Mouse (Mus musculus) left cerebral cortex, adult 2 months (tissue): Measurements from ENCODE around the gene Mup14. TPM values are rescaled to one million over a fixed set of nuclear protein-coding genes. Genes with fewer than 3 reads are reported as not detected.
"Not testable (repeated sequence)": the region's sequence is repeated elsewhere in the genome, so short reads cannot be mapped to it uniquely, and the experiment has no call there.

Experiments used
- DNase-seq, 2 experiments: peaks; one replicate each; pipeline ENCODE4 v3.0.0; 2021 to 2022; ENCODE audit warnings: low spot score in 2 of 2, mixed read lengths in 1 of 2; ENCODE audit errors: extremely low spot score in 1 of 2
- H3K27ac ChIP-seq: fragments of 200-600 bp; 2 replicates; pipeline ENCODE4 v1.8.1; 2022
- H3K4me3 ChIP-seq: fragments of 200-600 bp; 2 replicates; pipeline ENCODE4 v1.8.1; 2022
- intact Hi-C: fragments of 180-260 bp; cut with DNase I; formaldehyde crosslinking; loops from one replicate; pipeline ENCODE4 v1.15.1; 2025
- long read RNA-seq, 2 experiments: library from polyadenylated mRNA; stranded (forward); transcript quantifications; one replicate each; pipeline ENCODE4 v2.0.0; 2021; ENCODE audit warnings: borderline mapping rate in 2 of 2
- total RNA-seq, 2 experiments: library from RNA; stranded (reverse); gene quantifications; 2 replicates each; pipeline ENCODE4 v1.2.3; 2021

Mup14 gene
- total RNA-seq, result not detected
- long read RNA-seq, experiment 1, result 0 reads
- long read RNA-seq, experiment 2, result 0 reads

DNA sequence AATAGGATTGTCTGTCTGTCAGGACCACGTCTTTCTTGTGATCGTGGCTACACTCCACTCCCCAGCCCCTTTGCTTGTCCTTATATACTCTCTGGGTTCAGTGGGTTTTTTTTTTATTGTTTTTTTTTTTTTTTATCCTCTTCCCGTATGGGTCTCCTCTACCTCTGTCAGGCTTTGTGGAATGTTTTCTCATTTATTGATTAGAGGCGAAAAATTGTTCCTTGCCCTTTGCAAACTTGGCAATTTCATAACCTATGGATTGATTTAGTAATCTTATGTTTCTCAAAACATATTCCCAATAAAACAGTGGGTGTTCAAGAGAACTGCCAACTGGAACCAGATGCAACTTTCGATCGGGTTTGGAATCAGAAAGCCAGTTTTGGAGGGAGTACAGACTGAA lies at the start of gene Mup14:
Gene Mup14 (minus strand): TSS at position 101 of the 400 bp plus-strand sequence.
- DNase-seq, H3K27ac ChIP-seq, intact Hi-C loops, H3K4me3 ChIP-seq: not testable (repeated sequence)

DNA sequence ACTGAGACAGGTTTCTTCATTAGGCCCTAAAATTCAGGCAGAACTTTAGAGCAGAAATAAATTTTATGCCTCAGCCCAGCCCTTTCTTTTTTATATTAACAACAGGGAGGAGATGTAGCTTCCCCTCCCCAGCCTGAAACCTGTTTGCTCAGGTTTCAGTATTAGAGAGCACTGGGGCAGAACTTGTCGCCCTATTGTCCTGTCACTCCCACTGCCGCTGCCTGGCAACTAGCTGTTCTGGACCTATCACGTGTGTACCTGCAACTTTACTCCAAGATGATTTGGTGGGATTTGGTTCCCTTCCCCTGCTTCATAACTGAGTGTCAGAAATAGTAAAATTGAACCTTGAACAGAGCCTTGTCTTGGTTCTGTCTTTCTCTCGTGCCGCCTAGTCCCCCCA lies 34.3 kb upstream of the Mup14 start:
- intact Hi-C loops, H3K27ac ChIP-seq, DNase-seq, H3K4me3 ChIP-seq: not testable (repeated sequence)

Other genes starting within 250 kb of the Mup14 start
- not detected for gene Mup13, start 75.7 kb downstream of the Mup14 start, total RNA-seq
- gene Mup15, start 135.7 kb upstream of the Mup14 start, total RNA-seq, result not detected
- not detected for gene Mup16, start 215.5 kb upstream of the Mup14 start, total RNA-seq